Mouse (Mus musculus) kidney, postnatal 0 days (tissue): ENCODE results near the gene Lmod2. TPM values are rescaled to one million over a fixed set of nuclear protein-coding genes. Genes with fewer than 3 reads are reported as not detected.
A peak's percentile ranks its signal among the peaks of the same experiment; 100 is the strongest.

Experiments
- ATAC-seq: fragments of 200-750 bp; cut with Nextera tagmentation; replicated peaks from 2 replicates; pipeline ENCODE4 v1.8.0; 2017; ENCODE audit warnings: low read depth, moderate number of reproducible peaks, moderate TSS enrichment, moderate library complexity; ENCODE audit not compliant: low FRiP score
- DNase-seq: peaks from one replicate; pipeline ENCODE4 v3.0.0-alpha.2; 2016; ENCODE audit warnings: low spot score
- H3K27ac ChIP-seq: fragments of 300-500 bp; sonication (generic); 2 replicates; pipeline ENCODE4 v1.5.1; 2014; ENCODE audit warnings: mild to moderate bottlenecking
- H3K27me3 ChIP-seq: fragments of 300-500 bp; sonication (generic); 2 replicates; pipeline ENCODE4 v1.6.1; 2014; ENCODE audit warnings: low read length, mixed read lengths; ENCODE audit not compliant: insufficient read depth
- H3K36me3 ChIP-seq: fragments of 300-500 bp; sonication (generic); 2 replicates; pipeline ENCODE4 v1.6.1; 2014; ENCODE audit warnings: low read length, mixed read lengths; ENCODE audit not compliant: insufficient read depth
- H3K4me1 ChIP-seq: fragments of 300-500 bp; sonication (generic); replicated peaks from 2 replicates; pipeline ENCODE4 v1.6.1; 2014; ENCODE audit warnings: antibody characterized with exemption, low read length, mixed read lengths; ENCODE audit not compliant: insufficient read depth
- H3K4me2 ChIP-seq: fragments of 300-500 bp; sonication (generic); 2 replicates; pipeline ENCODE4 v1.6.1; 2014; ENCODE audit warnings: mild to moderate bottlenecking, low read length, moderate library complexity, mixed read lengths
- H3K4me3 ChIP-seq: fragments of 300-500 bp; sonication (generic); replicated peaks from 2 replicates; pipeline ENCODE4 v1.5.1; 2014; ENCODE audit warnings: low read depth, low read length
- H3K9ac ChIP-seq: fragments of 300-500 bp; sonication (generic); 2 replicates; pipeline ENCODE4 v1.6.1; 2014; ENCODE audit warnings: low read depth, low read length
- H3K9me3 ChIP-seq: fragments of 300-500 bp; sonication (generic); replicated peaks from 2 replicates; pipeline ENCODE4 v1.6.1; 2016; ENCODE audit warnings: low read length, inconsistent platforms, mixed read lengths
- CTCF ChIP-seq: IDR thresholded peaks from 2 replicates; pipeline ENCODE4 v1.5.1; 2016; ENCODE audit warnings: antibody characterized with exemption, low read depth, mild to moderate bottlenecking, moderate library complexity
- WGBS: fragments of 180-500 bp; shearing (Covaris S2); extraction: QIAGEN DNeasy Blood & Tissue Kit; methylation state at CpG from one replicate; pipeline ENCODE4 v1.1.7; 2014; 5-methylcytosine and 5-hydroxymethylcytosine counted together
- polyA plus RNA-seq: library from polyadenylated mRNA; unstranded; fragments of >200 nt; fragmentation: Nextera tagmentation; extraction: Ambion mirVana; gene quantifications from 2 replicates; pipeline ENCODE4 v1.2.1, GENCODE M21; 2015

Lmod2 gene
- polyA plus RNA-seq, 1 experiment from 2014 or later = not detected

GRCm38 (mm10) chr6:24606512-24606911, 8.9 kb downstream of the Lmod2 start:
- H3K27me3 ChIP-seq = no peaks in the 10 kb centered on the region
- DNase-seq (no peak), ATAC-seq (no peak)
- TF ChIP-seq CTCF = no peak
- no peaks in the 10 kb centered on the region for H3K36me3 ChIP-seq
- no peaks in the 10 kb centered on the region for H3K9me3 ChIP-seq
- no peak overlapping the region for H3K27ac ChIP-seq
- no peak overlapping the region for H3K4me3 ChIP-seq
- no peaks in the 10 kb centered on the region for H3K4me1 ChIP-seq
- WGBS = 82% methylated on average over 10 of the region's 10 CpGs
- no peak overlapping the region for H3K9ac ChIP-seq
- no peak overlapping the region for H3K4me2 ChIP-seq

GRCm38 (mm10) chr6:24607531-24607930, 10.0 kb downstream of the Lmod2 start:
- ATAC-seq (0 out of 2 replicates have a peak, but pooled peaks have one; percentile 23), DNase-seq (peak; percentile 25)
- TF ChIP-seq CTCF = no peak
- no peaks in the 10 kb centered on the region for H3K27me3 ChIP-seq
- H3K9ac ChIP-seq = no peak overlapping the region
- no peak overlapping the region for H3K4me2 ChIP-seq
- no peaks in the 10 kb centered on the region for H3K9me3 ChIP-seq
- H3K27ac ChIP-seq = no peak overlapping the region
- 0 out of 2 replicates have a peak, but pooled peaks cover 1% of the 10 kb centered on the region for H3K36me3 ChIP-seq
- 56% methylated on average over 15 of the region's 15 CpGs for WGBS
- H3K4me1 ChIP-seq = no peaks in the 10 kb centered on the region
- no peak overlapping the region for H3K4me3 ChIP-seq

DNA sequence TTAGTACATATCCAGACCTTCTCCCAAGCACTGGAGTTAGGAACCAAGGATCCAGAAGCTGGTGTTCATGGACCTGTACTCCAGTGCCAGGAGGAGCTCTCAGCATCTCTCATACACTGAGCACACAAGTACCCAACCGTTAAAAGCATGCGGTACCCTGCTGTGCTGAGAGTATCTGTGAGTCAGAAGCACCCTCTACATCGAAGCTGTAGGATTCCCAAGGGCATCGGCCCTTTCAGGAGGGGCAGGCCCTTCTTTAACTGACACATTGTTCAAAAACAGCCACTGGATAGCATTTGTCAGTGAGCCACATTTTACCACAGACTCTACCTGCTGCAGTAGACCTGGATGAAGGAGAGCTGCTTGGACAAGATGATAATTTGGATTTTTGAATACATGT, 10.6 kb downstream of the Lmod2 start:
- no peak for TF ChIP-seq CTCF
- 60% methylated on average over 4 of the region's 4 CpGs for WGBS
- H3K9me3 ChIP-seq = no peaks in the 10 kb centered on the region
- no peak overlapping the region for H3K4me3 ChIP-seq
- no peaks in the 10 kb centered on the region for H3K4me1 ChIP-seq
- no peak overlapping the region for H3K9ac ChIP-seq
- no peak overlapping the region for H3K27ac ChIP-seq
- no peak for DNase-seq
- 0 out of 2 replicates have a peak, but pooled peaks have one; percentile 42 for ATAC-seq
- H3K36me3 ChIP-seq = 0 out of 2 replicates have a peak, but pooled peaks cover 4% of the 10 kb centered on the region
- H3K4me2 ChIP-seq = no peak overlapping the region
- H3K27me3 ChIP-seq = no peaks in the 10 kb centered on the region

DNA sequence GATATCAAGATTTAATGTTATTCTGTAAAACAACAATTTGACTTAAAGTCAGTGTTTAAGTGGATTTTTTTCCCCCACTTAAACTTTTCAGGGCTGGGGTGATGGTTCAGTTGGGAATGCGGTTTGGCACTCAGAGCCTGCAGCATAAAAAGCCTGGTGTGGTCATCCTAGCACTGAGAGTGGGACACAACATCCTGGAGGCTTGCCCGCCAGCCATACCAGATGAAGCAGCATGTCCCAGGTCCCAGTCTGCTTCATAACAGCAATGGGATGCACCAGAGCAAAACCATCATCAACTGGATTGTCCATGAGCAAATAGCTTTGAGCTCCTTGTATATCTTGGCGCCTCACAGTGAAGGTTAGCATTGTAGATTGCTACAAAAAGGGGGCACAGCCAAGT, 11.1 kb downstream of the Lmod2 start:
- H3K4me3 ChIP-seq = no peak overlapping the region
- no peak overlapping the region for H3K27ac ChIP-seq
- ATAC-seq = no peak
- no peaks in the 10 kb centered on the region for H3K4me1 ChIP-seq
- no peak for TF ChIP-seq CTCF
- 90% methylated on average over 3 of the region's 3 CpGs for WGBS
- no peaks in the 10 kb centered on the region for H3K9me3 ChIP-seq
- no peak for DNase-seq
- H3K9ac ChIP-seq = no peak overlapping the region
- no peak overlapping the region for H3K4me2 ChIP-seq
- no peaks in the 10 kb centered on the region for H3K27me3 ChIP-seq
- 0 out of 2 replicates have a peak, but pooled peaks cover 4% of the 10 kb centered on the region for H3K36me3 ChIP-seq

DNA sequence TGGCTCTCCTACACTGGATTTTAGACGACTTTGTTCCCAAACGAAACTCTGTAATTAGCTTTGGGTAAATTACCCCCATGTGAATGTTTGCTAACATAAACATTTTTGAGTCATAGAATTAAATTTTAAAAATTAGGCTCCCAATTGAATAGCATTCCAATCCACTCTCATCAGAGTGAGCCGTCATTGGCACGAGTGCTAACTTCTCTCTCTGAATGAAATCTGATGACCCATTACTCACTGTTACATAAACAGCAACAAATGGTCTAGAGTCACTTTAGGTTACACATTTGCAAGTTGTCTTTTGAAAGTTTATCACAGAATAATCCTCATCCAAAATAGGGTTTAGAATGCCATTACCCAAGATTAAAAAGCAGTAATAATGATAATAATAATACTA, 12.0 kb downstream of the Lmod2 start:
- no peak for ATAC-seq
- 40% methylated on average over 4 of the region's 4 CpGs for WGBS
- no peak overlapping the region for H3K9ac ChIP-seq
- no peak overlapping the region for H3K4me3 ChIP-seq
- 0 out of 2 replicates have a peak, but pooled peaks cover 11% of the 10 kb centered on the region for H3K36me3 ChIP-seq
- H3K9me3 ChIP-seq = no peaks in the 10 kb centered on the region
- no peak overlapping the region for H3K4me2 ChIP-seq
- no peaks in the 10 kb centered on the region for H3K27me3 ChIP-seq
- H3K27ac ChIP-seq = no peak overlapping the region
- no peak for TF ChIP-seq CTCF
- DNase-seq = no peak
- no peaks in the 10 kb centered on the region for H3K4me1 ChIP-seq

DNA sequence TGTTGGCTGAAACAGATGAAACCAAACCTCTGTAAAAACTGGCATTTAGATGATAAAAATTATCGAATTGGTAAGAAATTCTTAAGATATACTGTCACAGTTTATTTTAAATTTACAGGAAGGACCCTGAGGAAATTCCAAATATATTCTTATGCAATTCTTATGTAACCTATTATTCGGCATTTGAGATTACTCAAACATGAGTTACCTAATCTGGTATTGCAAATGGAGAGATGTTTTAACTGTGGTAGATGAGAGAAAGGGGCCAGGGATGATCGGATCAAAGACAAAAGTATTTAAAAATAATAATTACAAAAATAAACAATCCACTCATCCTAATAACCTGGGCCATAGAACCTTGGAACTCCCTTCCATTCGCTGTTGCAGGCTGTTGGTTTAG, 12.8 kb downstream of the Lmod2 start:
- H3K9ac ChIP-seq = no peak overlapping the region
- H3K4me2 ChIP-seq = no peak overlapping the region
- no peaks in the 10 kb centered on the region for H3K4me1 ChIP-seq
- WGBS = 92% methylated on average over 4 of the region's 4 CpGs
- no peak for DNase-seq
- H3K36me3 ChIP-seq = 0 out of 2 replicates have a peak, but pooled peaks cover 14% of the 10 kb centered on the region
- TF ChIP-seq CTCF = no peak
- no peaks in the 10 kb centered on the region for H3K27me3 ChIP-seq
- H3K27ac ChIP-seq = no peak overlapping the region
- no peak for ATAC-seq
- H3K9me3 ChIP-seq = no peaks in the 10 kb centered on the region
- H3K4me3 ChIP-seq = no peak overlapping the region
